Mouse (Mus musculus) stomach, embryonic 15.5 days (tissue): ENCODE results near the gene Pym1. TPM values are rescaled to one million over a fixed set of nuclear protein-coding genes. Genes with fewer than 3 reads are reported as not detected.

Source experiments
- ATAC-seq: fragments of 200-750 bp; cut with Nextera tagmentation; 2 replicates; pipeline ENCODE4 v1.8.0; 2017; ENCODE audit warnings: low read depth, moderate number of reproducible peaks, moderate TSS enrichment; ENCODE audit not compliant: insufficient read depth, low FRiP score
- H3K27ac ChIP-seq: fragments of 300-500 bp; sonication (generic); 2 replicates; pipeline ENCODE4 v1.5.1; 2015; ENCODE audit warnings: mild to moderate bottlenecking, inconsistent platforms
- H3K27me3 ChIP-seq: fragments of 300-500 bp; sonication (generic); replicated peaks from 2 replicates; pipeline ENCODE4 v1.6.1; 2015; ENCODE audit warnings: inconsistent platforms
- H3K36me3 ChIP-seq: fragments of 300-500 bp; sonication (generic); 2 replicates; pipeline ENCODE4 v1.6.1; 2015; ENCODE audit warnings: inconsistent platforms
- H3K4me1 ChIP-seq: fragments of 300-500 bp; sonication (generic); 2 replicates; pipeline ENCODE4 v1.6.1; 2015; ENCODE audit warnings: inconsistent platforms
- H3K4me2 ChIP-seq: fragments of 300-500 bp; sonication (generic); 2 replicates; pipeline ENCODE4 v1.6.1; 2015; ENCODE audit warnings: mild to moderate bottlenecking, inconsistent platforms
- H3K4me3 ChIP-seq: fragments of 300-500 bp; sonication (generic); replicated peaks from 2 replicates; pipeline ENCODE4 v1.5.1; 2015; ENCODE audit warnings: inconsistent platforms
- H3K9ac ChIP-seq: fragments of 300-500 bp; sonication (generic); 2 replicates; pipeline ENCODE4 v1.6.1; 2015; ENCODE audit warnings: inconsistent platforms
- H3K9me3 ChIP-seq: fragments of 300-500 bp; sonication (generic); 2 replicates; pipeline ENCODE4 v1.6.1; 2016; ENCODE audit warnings: inconsistent platforms
- WGBS: fragments of 180-500 bp; shearing (Covaris S2); methylation state at CpG from one replicate; pipeline ENCODE4 v1.1.7; 2015; 5-methylcytosine and 5-hydroxymethylcytosine counted together
- polyA plus RNA-seq: library from polyadenylated mRNA; unstranded; fragments of >200 nt; fragmentation: Nextera tagmentation; extraction: Ambion mirVana; gene quantifications from 2 replicates; pipeline ENCODE4 v1.2.1, GENCODE M21; 2015

Gene Pym1
- polyA plus RNA-seq, 1 experiment from 2014 or later = 36.1 TPM

- WGBS = 33% methylated on average over 9 of the region's 9 CpGs
- ATAC-seq = no peak
Observed at GRCm38 (mm10) chr10:128746972-128747645, 580 bp upstream of the Pym1 start.

GRCm38 (mm10) chr10:128748252-128748864 lies 669 bp downstream of the Pym1 start:
- Histone ChIP-seq H3K9me3 (no peaks in the 10 kb centered on the region), H3K4me2 (peak overlapping the region; percentile 85), H3K4me3 (peak overlapping the region; percentile 78), H3K36me3 (no peaks in the 10 kb centered on the region), H3K4me1 (peaks cover 24% of the 10 kb centered on the region), H3K27me3 (no peaks in the 10 kb centered on the region), H3K9ac (peak overlapping the region; percentile 75), H3K27ac (peak overlapping the region; percentile 98)
- peak; percentile 81 for ATAC-seq
- under 1% methylated on average over 37 of the region's 37 CpGs for WGBS

More at GRCm38 (mm10) chr10:128746972-128747645, 580 bp upstream of the Pym1 start:
- peak overlapping the region; percentile 85 for H3K4me2 ChIP-seq
- peak overlapping the region; percentile 98 for H3K27ac ChIP-seq
- peak overlapping the region; percentile 75; the same call in 1 of the 2 replicates for H3K9ac ChIP-seq
- H3K27me3 ChIP-seq = no peaks in the 10 kb centered on the region; the same call in 1 of the 2 replicates
- H3K4me1 ChIP-seq = peaks cover 31% of the 10 kb centered on the region
- no peaks in the 10 kb centered on the region for H3K36me3 ChIP-seq
- H3K9me3 ChIP-seq = no peaks in the 10 kb centered on the region
- peak overlapping the region; percentile 78 for H3K4me3 ChIP-seq

- H3K27ac ChIP-seq = no peak overlapping the region
- no peaks in the 10 kb centered on the region for H3K4me1 ChIP-seq
- no peak for ATAC-seq
- no peak overlapping the region for H3K4me2 ChIP-seq
- no peaks in the 10 kb centered on the region for H3K9me3 ChIP-seq
- no peaks in the 10 kb centered on the region for H3K36me3 ChIP-seq
- 77% methylated on average over 2 of the region's 2 CpGs for WGBS
- no peaks in the 10 kb centered on the region for H3K27me3 ChIP-seq
- no peak overlapping the region for H3K9ac ChIP-seq
- H3K4me3 ChIP-seq = no peak overlapping the region
Observed at GRCm38 (mm10) chr10:128772895-128773294, 25.2 kb downstream of the Pym1 start.

- 35% methylated on average over 5 of the region's 5 CpGs for WGBS
- H3K4me3 ChIP-seq = no peak overlapping the region
Observed at GRCm38 (mm10) chr10:128773685-128774084, 26.0 kb downstream of the Pym1 start.

GRCm38 (mm10) chr10:128778441-128778840 lies 30.8 kb downstream of the Pym1 start:
- Histone ChIP-seq H3K4me2 (no peak overlapping the region), H3K4me3 (no peak overlapping the region), H3K27ac (peak overlapping the region; percentile 86; the same call in 1 of the 2 replicates), H3K36me3 (no peaks in the 10 kb centered on the region), H3K9me3 (no peaks in the 10 kb centered on the region), H3K4me1 (no peaks in the 10 kb centered on the region; the same call in 1 of the 2 replicates), H3K27me3 (no peaks in the 10 kb centered on the region), H3K9ac (no peak overlapping the region)
- 88% methylated on average over 2 of the region's 2 CpGs for WGBS
- no peak for ATAC-seq

More at GRCm38 (mm10) chr10:128773685-128774084, 26.0 kb downstream of the Pym1 start:
- ATAC-seq = no peak
- no peak overlapping the region for H3K4me2 ChIP-seq
- no peaks in the 10 kb centered on the region for H3K36me3 ChIP-seq
- no peaks in the 10 kb centered on the region for H3K9me3 ChIP-seq
- no peak overlapping the region for H3K9ac ChIP-seq
- H3K27ac ChIP-seq = no peak overlapping the region
- H3K27me3 ChIP-seq = no peaks in the 10 kb centered on the region
- H3K4me1 ChIP-seq = no peaks in the 10 kb centered on the region

GRCm38 (mm10) chr10:128779011-128779795 lies 31.5 kb downstream of the Pym1 start:
- 22% methylated on average over 8 of the region's 8 CpGs for WGBS
- Histone ChIP-seq H3K36me3 (no peaks in the 10 kb centered on the region), H3K27ac (peak overlapping the region; percentile 86), H3K27me3 (no peaks in the 10 kb centered on the region), H3K9ac (no peak overlapping the region), H3K4me3 (no peak overlapping the region), H3K4me2 (peak overlapping the region; percentile 21; the same call in 1 of the 2 replicates), H3K4me1 (no peaks in the 10 kb centered on the region; the same call in 1 of the 2 replicates), H3K9me3 (no peaks in the 10 kb centered on the region)
- ATAC-seq = peak; percentile 93

- no peak overlapping the region for H3K4me3 ChIP-seq
- no peak for ATAC-seq
Observed at GRCm38 (mm10) chr10:128780200-128780599, 32.5 kb downstream of the Pym1 start.

GRCm38 (mm10) chr10:128790398-128791124 lies 42.9 kb downstream of the Pym1 start, which contains the start of gene Mmp19:
TSS of gene Mmp19 (plus strand) at chr10:128790910.
- 53% methylated on average over 7 of the region's 7 CpGs for WGBS
- no peaks in the 10 kb centered on the region for H3K36me3 ChIP-seq
- H3K27ac ChIP-seq = no peak within 1 kb of the TSS
- H3K9me3 ChIP-seq = no peaks in the 10 kb centered on the region
- H3K27me3 ChIP-seq = no peaks in the 10 kb centered on the region
- ATAC-seq = peak; percentile 47; the same call in 1 of the 2 replicates
- no peaks in the 10 kb centered on the region for H3K4me1 ChIP-seq
- H3K4me3 ChIP-seq = no peak within 1 kb of the TSS
- H3K9ac ChIP-seq = no peak within 1 kb of the TSS
- H3K4me2 ChIP-seq = peak within 1 kb of the TSS; percentile 17; the same call in 1 of the 2 replicates

More at GRCm38 (mm10) chr10:128780200-128780599, 32.5 kb downstream of the Pym1 start:
- Histone ChIP-seq H3K36me3 (no peaks in the 10 kb centered on the region), H3K9ac (no peak overlapping the region), H3K4me1 (no peaks in the 10 kb centered on the region; the same call in 1 of the 2 replicates), H3K4me2 (no peak overlapping the region), H3K27ac (no peak overlapping the region; the same call in 1 of the 2 replicates), H3K27me3 (no peaks in the 10 kb centered on the region), H3K9me3 (no peaks in the 10 kb centered on the region)
- WGBS = 90% methylated on average over 1 of the region's 1 CpGs

GRCm38 (mm10) chr10:128792041-128792440 lies 44.4 kb downstream of the Pym1 start:
- Histone ChIP-seq H3K27ac (no peak overlapping the region), H3K4me1 (no peaks in the 10 kb centered on the region)
- no peak for ATAC-seq

GRCm38 (mm10) chr10:128793258-128793657 lies 45.6 kb downstream of the Pym1 start:
- H3K27ac ChIP-seq = no peak overlapping the region
- no peaks in the 10 kb centered on the region for H3K9me3 ChIP-seq
- no peak overlapping the region for H3K4me2 ChIP-seq
- no peaks in the 10 kb centered on the region for H3K4me1 ChIP-seq
- H3K9ac ChIP-seq = no peak overlapping the region
- no peak overlapping the region for H3K4me3 ChIP-seq
- no peaks in the 10 kb centered on the region for H3K27me3 ChIP-seq
- H3K36me3 ChIP-seq = no peaks in the 10 kb centered on the region
- WGBS = 86% methylated on average over 1 of the region's 1 CpGs
- ATAC-seq = no peak

More at GRCm38 (mm10) chr10:128792041-128792440, 44.4 kb downstream of the Pym1 start:
- no peaks in the 10 kb centered on the region for H3K27me3 ChIP-seq
- H3K4me2 ChIP-seq = no peak overlapping the region
- H3K9me3 ChIP-seq = no peaks in the 10 kb centered on the region
- no peak overlapping the region for H3K9ac ChIP-seq
- no peak overlapping the region for H3K4me3 ChIP-seq
- H3K36me3 ChIP-seq = no peaks in the 10 kb centered on the region

GRCm38 (mm10) chr10:128794391-128794790 lies 46.7 kb downstream of the Pym1 start:
- H3K9ac ChIP-seq = no peak overlapping the region
- 87% methylated on average over 5 of the region's 5 CpGs for whole genome bisulfite sequencing
- H3K4me1 ChIP-seq = no peaks in the 10 kb centered on the region
- H3K27me3 ChIP-seq = no peaks in the 10 kb centered on the region
- H3K4me2 ChIP-seq = no peak overlapping the region
- H3K9me3 ChIP-seq = no peaks in the 10 kb centered on the region
- H3K36me3 ChIP-seq = no peaks in the 10 kb centered on the region
- no peak overlapping the region for H3K4me3 ChIP-seq
- no peak overlapping the region for H3K27ac ChIP-seq
- ATAC-seq = no peak
